Mouse (Mus musculus): ENCODE measurements around the gene Nipbl. TPM values are rescaled to one million over a fixed set of nuclear protein-coding genes. Genes with fewer than 3 reads are reported as not detected.

Nipbl gene
- polyA plus RNA-seq, 1 experiment from 2014 or later, result 21.3 TPM

DNA sequence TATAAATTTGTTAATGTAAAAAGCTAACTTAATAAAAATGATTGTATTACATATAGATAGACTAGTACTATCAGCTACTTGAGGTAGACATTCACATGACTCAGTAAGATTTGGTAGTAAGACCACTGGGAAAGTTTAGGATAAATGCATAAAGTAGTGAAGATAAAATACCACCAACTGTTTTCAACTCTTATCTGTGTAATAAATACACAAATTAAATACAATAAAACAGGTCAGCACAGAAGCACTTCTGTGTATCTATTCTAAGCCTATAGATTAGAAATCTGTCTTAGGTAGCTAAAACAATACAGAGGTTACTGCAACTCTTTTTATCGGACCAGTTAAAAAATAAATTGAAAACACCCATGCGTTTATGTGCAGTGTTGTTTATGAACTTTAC lies 119.4 kb downstream of the Nipbl start:
- 98% methylated on average over 2 of the region's 2 CpGs for WGBS
- Histone ChIP-seq H3K4me1 (no peaks in the 10 kb centered on the region), H3K4me2 (replicated peaks) (no peak overlapping the region), H3K9me3 (no peaks in the 10 kb centered on the region), H3K27ac (no peak overlapping the region), H3K27me3 (replicated peaks) (no peaks in the 10 kb centered on the region), H3K4me3 (no peak overlapping the region), H3K9ac (no peak overlapping the region), H3K36me3 (peaks cover 64% of the 10 kb centered on the region)
- ATAC-seq (ENCODE audit: low FRiP score, low read depth), result no peak

DNA sequence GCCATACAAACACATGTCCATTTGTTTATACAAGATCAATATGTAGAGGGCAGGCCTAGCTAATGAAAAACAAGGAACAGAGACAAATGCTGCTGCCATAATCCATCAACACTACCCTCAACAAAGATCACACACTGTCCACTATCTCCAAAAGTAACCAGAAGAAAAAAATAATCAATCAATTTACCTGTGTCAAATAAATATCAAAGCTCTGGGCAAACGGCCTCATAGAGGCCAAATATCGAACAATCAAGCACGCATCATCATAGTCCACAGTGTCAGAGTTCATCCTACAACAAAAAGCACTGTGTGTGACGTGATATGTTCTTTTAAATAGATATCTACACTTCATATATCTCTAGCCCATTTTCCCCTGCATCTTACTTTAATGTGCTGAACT lies 120.2 kb downstream of the Nipbl start:
- 93% methylated on average over 4 of the region's 4 CpGs for WGBS
- no peaks in the 10 kb centered on the region for H3K4me1 ChIP-seq
- H3K36me3 ChIP-seq, result peaks cover 63% of the 10 kb centered on the region
- no peak overlapping the region for H3K27ac ChIP-seq
- no peaks in the 10 kb centered on the region for H3K9me3 ChIP-seq
- no peak overlapping the region for H3K4me2 ChIP-seq (replicated peaks)
- H3K4me3 ChIP-seq, result no peak overlapping the region
- no peak for ATAC-seq (ENCODE audit: low FRiP score, low read depth)
- H3K9ac ChIP-seq, result no peak overlapping the region
- no peaks in the 10 kb centered on the region for H3K27me3 ChIP-seq (replicated peaks)

DNA sequence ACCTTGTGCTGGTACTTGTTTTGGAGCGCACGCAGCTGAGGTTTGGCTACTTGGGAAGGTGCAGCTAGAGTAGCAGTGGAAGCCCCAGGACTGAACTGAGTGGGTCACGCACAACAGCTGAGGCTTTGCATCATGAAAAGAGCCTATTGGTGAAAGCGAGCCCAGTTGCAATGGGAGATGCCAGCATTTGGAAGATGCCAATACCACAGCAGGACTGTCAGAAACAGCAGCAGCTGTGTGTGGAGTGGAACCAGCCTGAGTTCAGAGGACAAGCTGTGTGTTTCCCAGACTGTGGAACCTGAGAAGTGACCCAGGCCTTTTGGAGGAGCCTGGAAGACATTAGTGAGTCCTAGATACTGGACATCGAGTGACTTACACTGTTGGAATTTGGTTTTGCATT lies 122.8 kb downstream of the Nipbl start:
- H3K4me3 ChIP-seq, result no peak overlapping the region
- no peaks in the 10 kb centered on the region for H3K4me1 ChIP-seq
- no peak overlapping the region for H3K4me2 ChIP-seq (replicated peaks)
- 95% methylated on average over 5 of the region's 5 CpGs for WGBS
- H3K27ac ChIP-seq, result no peak overlapping the region
- no peaks in the 10 kb centered on the region for H3K27me3 ChIP-seq (replicated peaks)
- H3K9ac ChIP-seq, result no peak overlapping the region
- no peaks in the 10 kb centered on the region for H3K9me3 ChIP-seq
- ATAC-seq (ENCODE audit: low FRiP score, low read depth), result no peak
- H3K36me3 ChIP-seq, result peaks cover 60% of the 10 kb centered on the region

DNA sequence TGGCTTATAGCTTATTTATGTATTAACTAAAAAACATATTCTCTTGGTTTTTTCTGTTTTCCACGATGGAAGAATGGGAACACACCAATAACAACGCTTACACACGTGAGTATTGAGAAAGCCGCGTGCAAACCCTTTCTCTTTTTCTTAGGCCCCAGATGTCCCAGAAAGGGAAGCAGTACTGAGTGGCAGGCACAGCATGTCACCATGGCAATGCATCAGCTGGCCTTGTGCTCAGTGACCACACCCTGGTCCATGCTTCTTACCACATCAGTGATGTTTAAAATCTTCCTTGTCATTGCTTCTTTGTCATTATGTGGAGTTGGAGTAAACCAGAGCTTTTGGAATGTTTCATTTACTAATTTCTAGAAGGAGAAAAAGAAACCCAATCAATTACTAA lies 125.1 kb downstream of the Nipbl start:
- H3K4me2 ChIP-seq (replicated peaks), result no peak overlapping the region
- H3K4me3 ChIP-seq, result no peak overlapping the region
- H3K27me3 ChIP-seq (replicated peaks), result no peaks in the 10 kb centered on the region
- H3K9ac ChIP-seq, result no peak overlapping the region
- peaks cover 46% of the 10 kb centered on the region for H3K36me3 ChIP-seq
- no peaks in the 10 kb centered on the region for H3K9me3 ChIP-seq
- no peak for ATAC-seq (ENCODE audit: low FRiP score, low read depth)
- H3K27ac ChIP-seq, result no peak overlapping the region
- WGBS, result 95% methylated on average over 5 of the region's 5 CpGs
- no peaks in the 10 kb centered on the region for H3K4me1 ChIP-seq

DNA sequence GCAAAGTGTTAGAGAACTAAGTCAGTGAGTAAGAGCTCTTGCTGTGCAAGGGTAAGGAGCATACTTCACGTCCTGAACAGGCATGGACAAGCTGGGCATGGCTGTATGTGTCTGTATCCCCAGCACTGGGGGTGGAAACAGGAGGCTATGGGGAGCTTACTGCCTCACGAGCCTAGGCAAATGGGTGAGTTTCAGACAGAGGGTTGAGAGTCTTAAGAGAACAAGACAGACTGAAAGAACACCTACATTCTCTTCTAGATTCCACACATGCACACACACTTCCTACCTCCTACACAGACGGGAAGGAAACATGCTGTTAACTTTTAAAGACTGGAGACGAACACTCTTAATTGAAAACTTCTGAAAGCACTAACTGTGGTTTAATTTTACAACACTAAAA lies 126.9 kb downstream of the Nipbl start:
- Histone ChIP-seq H3K4me2 (replicated peaks) (no peak overlapping the region), H3K4me3 (no peak overlapping the region), H3K9me3 (no peaks in the 10 kb centered on the region), H3K27me3 (replicated peaks) (no peaks in the 10 kb centered on the region), H3K36me3 (peaks cover 44% of the 10 kb centered on the region), H3K9ac (no peak overlapping the region), H3K4me1 (no peaks in the 10 kb centered on the region), H3K27ac (no peak overlapping the region)
- 92% methylated on average over 4 of the region's 4 CpGs for WGBS
- ATAC-seq (ENCODE audit: low FRiP score, low read depth), result no peak

DNA sequence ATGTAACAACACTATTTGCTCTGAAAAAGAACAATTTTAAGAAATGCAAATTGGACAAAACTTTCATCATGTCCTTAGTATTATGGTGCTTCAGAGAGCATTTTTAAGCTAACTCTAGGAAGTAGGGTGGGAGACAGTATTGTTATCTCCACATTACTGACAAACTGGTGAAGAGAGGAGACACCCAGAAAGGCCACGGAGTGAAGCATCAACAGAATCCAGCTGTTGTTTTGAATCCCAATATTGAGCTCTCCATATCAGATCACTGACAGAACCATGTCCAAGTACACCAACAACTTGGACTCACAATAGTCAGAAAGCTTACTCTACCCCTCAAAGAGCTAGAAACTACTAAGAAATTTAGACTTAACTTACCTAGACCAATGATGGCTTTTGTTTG lies 138.8 kb downstream of the Nipbl start:
- no peaks in the 10 kb centered on the region for H3K27me3 ChIP-seq (replicated peaks)
- no peak overlapping the region for H3K4me2 ChIP-seq (replicated peaks)
- H3K4me3 ChIP-seq, result no peak overlapping the region
- no peak for ATAC-seq (ENCODE audit: low FRiP score, low read depth)
- no peaks in the 10 kb centered on the region for H3K9me3 ChIP-seq
- H3K27ac ChIP-seq, result no peak overlapping the region
- no peaks in the 10 kb centered on the region for H3K4me1 ChIP-seq
- 98% methylated on average over 1 of the region's 1 CpGs for WGBS
- peaks cover 53% of the 10 kb centered on the region for H3K36me3 ChIP-seq
- no peak overlapping the region for H3K9ac ChIP-seq

DNA sequence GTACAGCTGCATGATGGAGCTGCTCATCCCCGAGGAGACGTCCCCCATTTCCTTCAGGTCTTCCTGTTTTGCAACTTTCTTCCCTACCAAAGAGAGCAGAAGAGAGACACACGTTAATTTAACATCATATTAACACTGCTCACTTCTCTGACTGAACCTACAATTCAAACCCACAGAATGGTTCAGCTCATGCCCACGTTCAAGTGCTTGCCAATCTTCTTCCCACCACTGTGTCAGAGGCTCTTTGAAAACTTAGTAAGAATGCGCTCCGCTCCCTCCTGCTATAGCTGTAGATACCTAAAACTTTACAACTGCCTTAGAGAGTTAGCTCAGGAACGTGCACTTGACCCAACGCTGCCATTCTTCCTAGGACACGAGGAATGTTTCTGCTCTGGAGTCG lies 141.3 kb downstream of the Nipbl start:
- peaks cover 63% of the 10 kb centered on the region for H3K36me3 ChIP-seq
- no peak overlapping the region for H3K4me2 ChIP-seq (replicated peaks)
- no peak overlapping the region for H3K9ac ChIP-seq
- no peak overlapping the region for H3K4me3 ChIP-seq
- no peak for ATAC-seq (ENCODE audit: low FRiP score, low read depth)
- 95% methylated on average over 10 of the region's 10 CpGs for WGBS
- no peak overlapping the region for H3K27ac ChIP-seq
- no peaks in the 10 kb centered on the region for H3K4me1 ChIP-seq
- no peaks in the 10 kb centered on the region for H3K27me3 ChIP-seq (replicated peaks)
- H3K9me3 ChIP-seq, result no peaks in the 10 kb centered on the region

DNA sequence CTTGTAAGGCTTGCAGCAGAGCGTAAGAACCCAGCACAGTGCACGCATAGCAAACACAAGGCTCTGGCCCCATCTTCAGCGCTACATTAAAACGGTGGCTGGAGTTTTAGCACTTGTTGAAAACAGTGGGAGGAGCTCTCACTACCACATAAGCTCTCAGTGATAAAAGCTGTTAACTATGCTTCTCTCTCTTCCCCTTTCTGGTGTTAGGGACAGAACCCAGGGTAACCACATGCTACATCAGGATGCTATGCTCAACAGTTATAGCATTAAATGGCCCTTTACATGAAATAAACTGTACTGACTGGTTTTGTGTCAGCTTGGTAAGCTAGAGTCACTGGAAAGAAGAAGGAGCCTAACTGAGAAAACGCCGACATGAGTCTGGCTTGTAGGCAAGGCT lies 150.1 kb downstream of the Nipbl start:
- Histone ChIP-seq H3K4me3 (no peak overlapping the region), H3K27ac (no peak overlapping the region), H3K9ac (no peak overlapping the region), H3K27me3 (replicated peaks) (no peaks in the 10 kb centered on the region), H3K36me3 (peaks cover 62% of the 10 kb centered on the region), H3K4me1 (no peaks in the 10 kb centered on the region), H3K4me2 (replicated peaks) (no peak overlapping the region), H3K9me3 (no peaks in the 10 kb centered on the region)
- ATAC-seq (ENCODE audit: low FRiP score, low read depth), result no peak
- 94% methylated on average over 6 of the region's 6 CpGs for WGBS

DNA sequence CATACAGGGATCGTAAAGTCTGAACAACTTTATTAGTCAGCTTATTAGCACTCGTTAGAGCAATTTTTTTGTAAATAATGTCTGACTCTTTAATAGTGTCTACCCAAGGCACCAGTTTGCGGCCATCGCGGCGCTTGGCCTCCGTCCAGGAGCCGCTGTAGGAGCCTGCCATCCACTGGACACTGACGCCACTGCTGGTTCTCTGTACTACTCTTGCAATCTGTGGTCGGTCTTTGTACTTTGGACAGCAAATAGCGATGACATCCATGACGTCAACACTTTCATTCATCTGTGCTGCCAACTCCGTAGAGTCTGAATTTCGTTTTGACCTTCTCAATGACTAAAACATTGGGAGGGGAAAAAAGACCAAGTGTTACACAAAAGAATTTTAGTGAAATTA lies 153.0 kb downstream of the Nipbl start:
- Histone ChIP-seq H3K27ac (no peak overlapping the region), H3K4me2 (replicated peaks) (no peak overlapping the region), H3K4me1 (no peaks in the 10 kb centered on the region), H3K36me3 (peaks cover 49% of the 10 kb centered on the region), H3K9me3 (no peaks in the 10 kb centered on the region), H3K4me3 (no peak overlapping the region), H3K27me3 (replicated peaks) (no peaks in the 10 kb centered on the region), H3K9ac (no peak overlapping the region)
- 96% methylated on average over 14 of the region's 14 CpGs for WGBS
- ATAC-seq (ENCODE audit: low FRiP score, low read depth), result no peak

DNA sequence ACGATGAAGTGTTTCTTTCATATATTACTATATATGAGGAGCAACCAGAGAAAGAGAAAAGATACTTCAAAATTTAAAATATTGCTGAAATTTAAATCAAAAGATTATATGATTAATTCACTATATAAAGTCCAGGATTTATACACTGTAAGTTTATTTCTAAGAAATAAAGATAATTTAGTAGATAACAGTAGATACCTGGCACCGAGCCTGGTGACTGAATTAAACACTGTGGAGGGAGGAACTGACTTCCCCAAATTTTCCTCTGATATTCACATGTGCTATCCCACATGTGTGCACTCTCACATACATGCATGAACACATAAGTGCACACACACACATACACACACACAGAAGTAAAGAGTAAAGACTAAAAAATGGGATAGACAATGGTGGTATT lies 162.1 kb downstream of the Nipbl start:
- no peak for ATAC-seq (ENCODE audit: low FRiP score, low read depth)
- no peaks in the 10 kb centered on the region for H3K36me3 ChIP-seq
- 96% methylated on average over 2 of the region's 2 CpGs for WGBS
- no peak overlapping the region for H3K4me3 ChIP-seq
- no peaks in the 10 kb centered on the region for H3K4me1 ChIP-seq
- H3K27me3 ChIP-seq (replicated peaks), result no peaks in the 10 kb centered on the region
- H3K9me3 ChIP-seq, result no peaks in the 10 kb centered on the region
- no peak overlapping the region for H3K4me2 ChIP-seq (replicated peaks)
- no peak overlapping the region for H3K27ac ChIP-seq
- no peak overlapping the region for H3K9ac ChIP-seq

DNA sequence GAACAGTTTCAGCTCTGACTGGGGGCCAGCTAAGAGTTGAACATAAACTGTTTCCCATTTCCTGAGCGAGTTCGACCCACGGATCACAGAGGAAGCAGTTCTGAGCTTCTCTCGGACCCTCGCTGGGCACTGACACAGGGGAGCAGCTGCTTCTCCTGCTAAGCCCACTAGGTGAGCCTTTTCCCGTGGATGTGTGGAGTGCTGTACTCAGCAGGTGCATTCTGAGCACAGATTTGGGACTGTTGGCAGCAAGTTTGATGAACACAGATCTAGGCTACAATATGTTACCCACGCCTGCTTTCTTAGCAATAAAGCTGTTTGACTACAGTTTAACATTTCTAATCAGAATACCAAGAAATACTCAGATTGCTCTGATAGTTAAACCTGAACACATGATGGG lies 162.6 kb downstream of the Nipbl start:
- H3K4me1 ChIP-seq, result no peaks in the 10 kb centered on the region
- no peak overlapping the region for H3K4me2 ChIP-seq (replicated peaks)
- no peak for ATAC-seq (ENCODE audit: low FRiP score, low read depth)
- no peaks in the 10 kb centered on the region for H3K9me3 ChIP-seq
- 86% methylated on average over 7 of the region's 7 CpGs for WGBS
- H3K27me3 ChIP-seq (replicated peaks), result no peaks in the 10 kb centered on the region
- H3K36me3 ChIP-seq, result no peaks in the 10 kb centered on the region
- H3K9ac ChIP-seq, result no peak overlapping the region
- H3K27ac ChIP-seq, result no peak overlapping the region
- no peak overlapping the region for H3K4me3 ChIP-seq

DNA sequence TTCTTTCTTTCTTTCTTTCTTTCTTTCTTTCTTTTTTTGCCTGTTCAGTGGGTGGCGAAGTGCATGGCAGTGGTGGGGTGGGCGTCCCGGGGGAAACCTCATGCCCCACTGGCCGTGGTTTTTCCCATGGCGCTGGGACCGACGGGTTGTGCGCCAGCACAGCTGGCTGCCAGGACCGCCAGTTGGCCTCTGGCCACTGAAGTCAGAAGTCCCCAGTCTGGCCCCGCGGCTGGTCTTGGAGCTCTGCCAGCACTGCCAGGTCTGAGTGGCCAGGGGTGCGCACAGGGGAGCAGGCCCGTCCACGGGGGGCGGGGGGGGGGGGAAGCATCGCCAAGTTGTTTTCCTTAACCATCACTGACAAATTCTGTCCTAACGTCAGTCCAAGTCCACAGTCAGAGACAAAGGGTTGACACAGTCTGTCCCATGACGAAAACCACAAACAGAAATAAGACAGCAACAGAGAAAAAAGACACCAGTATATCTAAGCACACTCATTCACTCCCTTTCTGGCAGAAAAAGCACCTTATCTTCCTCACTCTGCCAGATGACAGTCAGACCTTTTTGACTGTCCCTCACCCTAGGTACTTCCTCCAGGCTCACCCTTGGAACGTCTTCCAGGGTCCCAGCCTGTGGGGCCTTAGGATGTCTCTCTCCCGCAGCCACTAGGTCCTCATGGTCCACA lies 164.2 kb downstream of the Nipbl start:
- ATAC-seq (ENCODE audit: low FRiP score, low read depth), result peak; percentile 65; the same call in 1 of the 2 replicates
- Histone ChIP-seq H3K27ac (no peak overlapping the region), H3K4me2 (replicated peaks) (peak overlapping the region; percentile 53), H3K27me3 (replicated peaks) (no peaks in the 10 kb centered on the region), H3K36me3 (no peaks in the 10 kb centered on the region), H3K4me3 (no peak overlapping the region), H3K9ac (no peak overlapping the region), H3K4me1 (no peaks in the 10 kb centered on the region), H3K9me3 (no peaks in the 10 kb centered on the region)
- WGBS, result 68% methylated on average over 20 of the region's 20 CpGs

DNA sequence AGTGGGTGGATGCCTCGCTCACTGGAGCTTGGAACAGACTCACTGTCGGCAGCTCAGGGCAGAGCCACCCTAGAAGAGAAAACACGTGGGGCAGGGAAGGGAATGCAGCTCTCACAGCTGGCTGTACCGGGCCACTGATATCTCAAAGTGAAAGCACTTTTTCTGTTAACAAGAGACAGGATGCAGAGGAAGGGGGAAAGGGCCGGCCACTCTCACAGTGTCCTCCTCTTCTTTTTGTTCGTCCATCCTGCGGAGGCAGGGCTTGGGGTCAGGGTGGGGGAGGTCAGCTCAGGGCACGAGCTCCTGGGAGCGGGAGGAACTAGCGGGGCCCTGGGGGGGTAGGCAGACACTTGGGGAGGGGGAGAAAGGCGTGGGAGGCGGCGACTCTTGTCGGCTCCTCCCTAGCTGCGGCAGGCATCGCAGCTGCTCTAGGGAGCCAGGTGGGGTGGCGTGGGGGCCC lies 164.9 kb downstream of the Nipbl start:
- Histone ChIP-seq H3K4me1 (no peaks in the 10 kb centered on the region), H3K27me3 (replicated peaks) (no peaks in the 10 kb centered on the region), H3K4me2 (replicated peaks) (peak overlapping the region; percentile 53), H3K9ac (no peak overlapping the region), H3K9me3 (no peaks in the 10 kb centered on the region), H3K27ac (no peak overlapping the region), H3K4me3 (peak overlapping the region; percentile 25), H3K36me3 (no peaks in the 10 kb centered on the region; the same call in 1 of the 2 replicates)
- WGBS, result 28% methylated on average over 17 of the region's 17 CpGs
- ATAC-seq (ENCODE audit: low FRiP score, low read depth), result 0 out of 2 replicates have a peak, but pooled peaks have one; percentile 37

Data from neural tube, embryonic 12.5 days (tissue).